Mouse (Mus musculus) C2C12 (cell line): ENCODE results near the gene Pla2g3. TPM values are rescaled to one million over a fixed set of nuclear protein-coding genes. Genes with fewer than 3 reads are reported as not detected.

Experiments used
- H3K27me3 ChIP-seq: one replicate; pipeline ENCODE4 v1.6.1; 2011; ENCODE audit not compliant: control insufficient read depth, insufficient read depth, insufficient read length
- H3K36me3 ChIP-seq: one replicate; pipeline ENCODE4 v1.6.1; 2011; ENCODE audit not compliant: control insufficient read depth, insufficient read depth
- H3K4me3 ChIP-seq: one replicate; pipeline ENCODE4 v1.5.1; 2011; ENCODE audit warnings: mild to moderate bottlenecking, control low read depth; ENCODE audit not compliant: poor library complexity, insufficient read depth, severe bottlenecking
- H3K79me2 ChIP-seq: one replicate; pipeline ENCODE4 v1.6.1; 2011; ENCODE audit not compliant: control insufficient read depth, insufficient read depth
- H3K79me3 ChIP-seq: one replicate; pipeline ENCODE4 v1.6.1; 2011; ENCODE audit warnings: low read depth, control low read depth
- H3ac ChIP-seq: one replicate; pipeline ENCODE3; 2011; ENCODE audit warnings: low read depth; ENCODE audit not compliant: control insufficient read depth, insufficient read length
- CEBPB ChIP-seq: IDR thresholded peaks from one replicate; pipeline ENCODE4 v1.6.1; 2011; ENCODE audit warnings: low read depth, mild to moderate bottlenecking, control low read depth, moderate library complexity
- CTCF ChIP-seq: IDR thresholded peaks from one replicate; pipeline ENCODE4 v1.5.1; 2011; ENCODE audit not compliant: control insufficient read depth, insufficient read depth, insufficient read length
- FOSL1 ChIP-seq: IDR thresholded peaks from one replicate; pipeline ENCODE4 v1.8.0; 2011; ENCODE audit warnings: mild to moderate bottlenecking, low read length; ENCODE audit not compliant: poor library complexity, insufficient read depth, severe bottlenecking
- MAX ChIP-seq: IDR thresholded peaks from one replicate; pipeline ENCODE4 v1.6.1; 2011; ENCODE audit warnings: mild to moderate bottlenecking, control low read depth
- MYOD1 ChIP-seq: IDR thresholded peaks from one replicate; pipeline ENCODE4 v1.6.1; 2011; ENCODE audit warnings: low read depth; ENCODE audit not compliant: control insufficient read depth, insufficient read length
- MYOG ChIP-seq: IDR thresholded peaks from one replicate; pipeline ENCODE4 v1.6.1; 2011; ENCODE audit not compliant: control insufficient read depth, insufficient read length; ENCODE audit errors: extremely low read depth
- USF1 ChIP-seq: IDR thresholded peaks from one replicate; pipeline ENCODE4 v1.6.1; 2011; ENCODE audit warnings: low read depth, mild to moderate bottlenecking, control low read depth, moderate library complexity
- polyA plus RNA-seq: library from polyadenylated mRNA; unstranded; fragments of >200 nt; fragmentation: generic; extraction: Trizol; gene quantifications from one replicate; pipeline ENCODE4 v1.2.1, GENCODE M21; 2012; ENCODE audit warnings: missing spikeins

The Pla2g3 gene
- polyA plus RNA-seq, 1 experiment = 0.21 TPM

GRCm38 (mm10) chr11:3545531-3546241 is 57.6 kb downstream of the Pla2g3 start:
- H3K79me3 ChIP-seq = no peaks in the 10 kb centered on the region
- H3K4me3 ChIP-seq = no peak overlapping the region
- H3K27me3 ChIP-seq = no peaks in the 10 kb centered on the region
- no peak for TF ChIP-seq MYOG
- H3K79me2 ChIP-seq = no peaks in the 10 kb centered on the region
- H3ac ChIP-seq = no peak overlapping the region
- H3K36me3 ChIP-seq = no peaks in the 10 kb centered on the region

GRCm38 (mm10) chr11:3546242-3546562 is 58.1 kb downstream of the Pla2g3 start:
- TF ChIP-seq CTCF (no peak), CEBPB (no peak), USF1 (no peak), FOSL1 (no peak), MAX (no peak), MYOG (no peak)
- no peaks in the 10 kb centered on the region for H3K27me3 ChIP-seq
- no peaks in the 10 kb centered on the region for H3K79me3 ChIP-seq
- no peaks in the 10 kb centered on the region for H3K79me2 ChIP-seq
- H3ac ChIP-seq = no peak overlapping the region
- no peaks in the 10 kb centered on the region for H3K36me3 ChIP-seq
- no peak overlapping the region for H3K4me3 ChIP-seq

DNA sequence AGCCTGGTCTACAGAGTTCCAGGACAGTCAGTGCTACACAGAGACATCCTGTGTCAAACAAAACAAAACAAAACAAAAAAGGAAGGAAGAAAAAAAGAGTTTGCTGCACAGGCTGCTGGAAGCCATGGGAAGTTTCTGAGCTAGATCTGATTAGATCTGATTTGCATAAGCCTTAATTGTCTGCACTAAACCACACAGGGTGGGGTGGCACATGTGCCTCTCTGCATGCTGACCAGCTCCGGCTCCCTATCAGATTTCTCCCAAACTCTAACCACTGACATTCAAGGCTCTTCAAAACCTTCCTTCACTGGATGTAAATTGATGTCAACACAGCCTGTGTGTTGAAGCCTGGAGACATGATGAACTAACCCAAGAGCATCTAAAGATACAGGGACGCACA is 59.0 kb downstream of the Pla2g3 start:
- no peak overlapping the region for H3K4me3 ChIP-seq
- TF ChIP-seq CTCF (no peak), FOSL1 (no peak), MYOG (no peak), MAX (no peak), MYOD1 (no peak), USF1 (no peak), CEBPB (no peak)
- H3K27me3 ChIP-seq = no peaks in the 10 kb centered on the region
- H3K79me2 ChIP-seq = no peaks in the 10 kb centered on the region
- no peak overlapping the region for H3ac ChIP-seq
- no peaks in the 10 kb centered on the region for H3K79me3 ChIP-seq
- no peaks in the 10 kb centered on the region for H3K36me3 ChIP-seq

DNA sequence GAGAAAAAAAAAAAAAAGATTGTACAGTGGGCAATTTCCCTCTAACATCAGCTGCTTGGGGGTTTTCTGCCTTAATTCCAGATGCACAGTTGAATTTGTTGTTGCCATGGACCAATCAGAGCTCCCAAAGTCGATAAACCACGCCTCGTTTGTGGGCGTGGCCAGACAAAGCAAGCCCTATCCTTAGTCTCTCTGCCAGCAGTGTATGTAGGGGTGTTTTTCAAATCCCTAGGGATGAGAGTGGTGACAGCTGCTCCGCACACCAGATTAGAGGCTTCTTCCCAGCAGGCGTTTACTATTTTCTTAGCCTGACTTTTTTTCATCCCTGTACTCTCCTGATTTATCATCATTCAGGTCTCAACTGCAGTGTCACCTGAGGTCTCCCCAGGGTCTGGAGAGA is 59.9 kb downstream of the Pla2g3 start:
- H3K27me3 ChIP-seq = no peaks in the 10 kb centered on the region
- H3K79me2 ChIP-seq = no peaks in the 10 kb centered on the region
- no peak overlapping the region for H3K4me3 ChIP-seq
- H3K79me3 ChIP-seq = no peaks in the 10 kb centered on the region
- H3K36me3 ChIP-seq = no peaks in the 10 kb centered on the region
- TF ChIP-seq USF1 (no peak), FOSL1 (no peak), MYOD1 (peak; percentile 56), MAX (no peak)
- no peak overlapping the region for H3ac ChIP-seq

GRCm38 (mm10) chr11:3548564-3549295 is 60.6 kb downstream of the Pla2g3 start:
- Histone ChIP-seq H3K27me3 (no peaks in the 10 kb centered on the region), H3K36me3 (no peaks in the 10 kb centered on the region), H3K79me2 (no peaks in the 10 kb centered on the region), H3ac (no peak overlapping the region), H3K79me3 (no peaks in the 10 kb centered on the region), H3K4me3 (no peak overlapping the region)
- no peak for TF ChIP-seq MYOG
- TF ChIP-seq CEBPB = no peak
- no peak for TF ChIP-seq MYOD1
- TF ChIP-seq MAX = no peak
- no peak for TF ChIP-seq CTCF
- TF ChIP-seq FOSL1 = no peak
- no peak for TF ChIP-seq USF1

Other genes starting within 250 kb of the Pla2g3 start
- gene Drg1, start 221.9 kb upstream of the Pla2g3 start, polyA plus RNA-seq = 136 TPM
- 29.6 TPM for gene Patz1, start 199.4 kb upstream of the Pla2g3 start, polyA plus RNA-seq
- 0.71 TPM for gene Pik3ip1, start 157.9 kb upstream of the Pla2g3 start, polyA plus RNA-seq
- gene Limk2, start 79.1 kb upstream of the Pla2g3 start, polyA plus RNA-seq = 21.6 TPM
- 18.9 TPM for gene Rnf185, start 35.9 kb upstream of the Pla2g3 start, polyA plus RNA-seq
- gene Inpp5j, start 16.5 kb downstream of the Pla2g3 start, polyA plus RNA-seq = 0.09 TPM
- 77.0 TPM for gene Selenom, start 26.4 kb downstream of the Pla2g3 start, polyA plus RNA-seq
- 45.9 TPM for gene Smtn, start 52.3 kb downstream of the Pla2g3 start, polyA plus RNA-seq
- 21.7 TPM for gene Morc2a, start 160.9 kb downstream of the Pla2g3 start, polyA plus RNA-seq